Mouse (Mus musculus): ENCODE measurements around the gene Pank4. TPM values are rescaled to one million over a fixed set of nuclear protein-coding genes. Genes with fewer than 3 reads are reported as not detected.

Gene Pank4
- polyA plus RNA-seq, 1 experiment from 2014 or later: 30.4 TPM

GRCm38 (mm10) chr4:154999379-154999778, 35.5 kb downstream of the Pank4 start:
- no peak overlapping the region for H3K4me3 ChIP-seq (replicated peaks; ENCODE audit: low read depth, low read length)
- H3K9ac ChIP-seq (ENCODE audit: low read depth, low read length): no peak overlapping the region
- no peak overlapping the region for H3K4me2 ChIP-seq (ENCODE audit: low read length)
- DNase-seq (ENCODE audit: low spot score) (no peak), ATAC-seq (replicated peaks; ENCODE audit: low FRiP score, low read depth) (no peak)
- H3K27ac ChIP-seq: no peak overlapping the region
- no peaks in the 10 kb centered on the region for H3K36me3 ChIP-seq (ENCODE audit: insufficient read depth, low read length)
- 77% methylated on average over 5 of the region's 5 CpGs for WGBS
- no peak for TF ChIP-seq CTCF (IDR thresholded peaks at IDR 0.05; ENCODE audit: low read depth)
- no peaks in the 10 kb centered on the region for H3K9me3 ChIP-seq (replicated peaks; ENCODE audit: low read length)
- H3K4me1 ChIP-seq (replicated peaks; ENCODE audit: insufficient read depth, low read length): no peaks in the 10 kb centered on the region
- no peaks in the 10 kb centered on the region for H3K27me3 ChIP-seq (ENCODE audit: insufficient read depth, low read length)

GRCm38 (mm10) chr4:155005278-155005677, 41.4 kb downstream of the Pank4 start:
- 0 out of 2 replicates have a peak, but pooled peaks have one; percentile 42 for ATAC-seq (replicated peaks; ENCODE audit: low FRiP score, low read depth)

GRCm38 (mm10) chr4:155006296-155006695, 42.4 kb downstream of the Pank4 start:
- no peak overlapping the region for H3K9ac ChIP-seq (ENCODE audit: low read depth, low read length)
- DNase-seq (ENCODE audit: low spot score) (no peak), ATAC-seq (replicated peaks; ENCODE audit: low FRiP score, low read depth) (no peak)
- TF ChIP-seq CTCF (IDR thresholded peaks at IDR 0.05; ENCODE audit: low read depth): no peak
- H3K27ac ChIP-seq: no peak overlapping the region
- no peaks in the 10 kb centered on the region for H3K9me3 ChIP-seq (replicated peaks; ENCODE audit: low read length)
- 53% methylated on average over 10 of the region's 10 CpGs for WGBS
- no peaks in the 10 kb centered on the region for H3K4me1 ChIP-seq (replicated peaks; ENCODE audit: insufficient read depth, low read length)
- H3K36me3 ChIP-seq (ENCODE audit: insufficient read depth, low read length): no peaks in the 10 kb centered on the region
- no peak overlapping the region for H3K4me2 ChIP-seq (ENCODE audit: low read length)
- H3K4me3 ChIP-seq (replicated peaks; ENCODE audit: low read depth, low read length): no peak overlapping the region
- H3K27me3 ChIP-seq (ENCODE audit: insufficient read depth, low read length): no peaks in the 10 kb centered on the region

More at GRCm38 (mm10) chr4:155005278-155005677, 41.4 kb downstream of the Pank4 start:
- Histone ChIP-seq H3K27ac (no peak overlapping the region), H3K9ac (ENCODE audit: low read depth, low read length) (no peak overlapping the region), H3K4me3 (replicated peaks; ENCODE audit: low read depth, low read length) (no peak overlapping the region), H3K27me3 (ENCODE audit: insufficient read depth, low read length) (no peaks in the 10 kb centered on the region), H3K4me2 (ENCODE audit: low read length) (no peak overlapping the region), H3K4me1 (replicated peaks; ENCODE audit: insufficient read depth, low read length) (no peaks in the 10 kb centered on the region), H3K36me3 (ENCODE audit: insufficient read depth, low read length) (no peaks in the 10 kb centered on the region), H3K9me3 (replicated peaks; ENCODE audit: low read length) (no peaks in the 10 kb centered on the region)
- no peak for TF ChIP-seq CTCF (IDR thresholded peaks at IDR 0.05; ENCODE audit: low read depth)
- WGBS: 55% methylated on average over 3 of the region's 3 CpGs
- DNase-seq (ENCODE audit: low spot score): no peak

GRCm38 (mm10) chr4:155007641-155008040, 43.7 kb downstream of the Pank4 start:
- no peaks in the 10 kb centered on the region for H3K4me1 ChIP-seq (replicated peaks; ENCODE audit: insufficient read depth, low read length)
- no peaks in the 10 kb centered on the region for H3K9me3 ChIP-seq (replicated peaks; ENCODE audit: low read length)
- no peak overlapping the region for H3K9ac ChIP-seq (ENCODE audit: low read depth, low read length)
- no peaks in the 10 kb centered on the region for H3K27me3 ChIP-seq (ENCODE audit: insufficient read depth, low read length)
- H3K27ac ChIP-seq: no peak overlapping the region
- TF ChIP-seq CTCF (IDR thresholded peaks at IDR 0.05; ENCODE audit: low read depth): no peak
- H3K36me3 ChIP-seq (ENCODE audit: insufficient read depth, low read length): no peaks in the 10 kb centered on the region
- 87% methylated on average over 3 of the region's 3 CpGs for WGBS
- ATAC-seq (replicated peaks; ENCODE audit: low FRiP score, low read depth) (no peak), DNase-seq (ENCODE audit: low spot score) (no peak)
- H3K4me2 ChIP-seq (ENCODE audit: low read length): no peak overlapping the region
- H3K4me3 ChIP-seq (replicated peaks; ENCODE audit: low read depth, low read length): no peak overlapping the region

DNA sequence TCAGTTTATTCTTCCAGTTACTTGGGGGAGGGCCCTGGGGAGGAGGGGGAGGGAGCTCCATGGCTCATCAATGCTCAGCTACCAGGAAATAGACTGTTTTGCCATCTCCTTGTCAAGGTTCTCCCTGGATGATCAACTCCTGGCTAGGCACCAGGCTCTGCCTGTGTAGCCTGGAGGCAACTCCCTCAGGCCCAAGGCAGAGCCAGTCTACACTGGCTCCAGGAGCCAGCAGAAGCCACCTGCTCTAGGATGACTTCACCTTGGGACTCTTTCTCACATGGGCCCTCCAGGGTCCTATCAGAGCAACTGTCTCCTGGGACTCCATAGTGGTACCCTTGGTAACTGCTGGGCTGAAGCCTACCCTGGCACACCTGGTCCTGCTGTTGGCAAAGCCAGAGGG, 44.2 kb downstream of the Pank4 start:
- Histone ChIP-seq H3K4me1 (replicated peaks; ENCODE audit: insufficient read depth, low read length) (no peaks in the 10 kb centered on the region), H3K9me3 (replicated peaks; ENCODE audit: low read length) (no peaks in the 10 kb centered on the region)

DNA sequence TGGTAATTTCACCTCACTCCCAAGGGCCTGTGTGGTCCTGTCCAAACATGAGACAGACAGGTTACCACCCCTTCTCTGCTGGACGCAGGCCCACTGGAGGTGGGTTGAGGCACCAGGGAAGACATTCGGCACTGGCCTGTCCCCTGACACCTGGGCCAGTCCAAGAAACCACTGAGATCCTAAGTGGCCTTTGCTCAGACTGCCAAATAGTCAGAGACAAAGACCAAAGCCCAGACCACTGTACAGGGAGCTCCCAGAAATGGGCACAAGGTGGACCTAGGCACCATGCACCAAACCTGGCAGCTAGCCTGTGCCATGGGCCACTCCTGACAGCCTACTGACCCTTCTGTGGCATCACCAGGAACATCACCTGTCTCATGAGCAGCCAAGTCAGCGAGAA, 45.3 kb downstream of the Pank4 start:
- Histone ChIP-seq H3K27me3 (ENCODE audit: insufficient read depth, low read length) (no peaks in the 10 kb centered on the region), H3K4me3 (replicated peaks; ENCODE audit: low read depth, low read length) (no peak overlapping the region), H3K9ac (ENCODE audit: low read depth, low read length) (no peak overlapping the region), H3K36me3 (ENCODE audit: insufficient read depth, low read length) (no peaks in the 10 kb centered on the region), H3K4me2 (ENCODE audit: low read length) (no peak overlapping the region), H3K27ac (no peak overlapping the region), H3K9me3 (replicated peaks; ENCODE audit: low read length) (no peaks in the 10 kb centered on the region), H3K4me1 (replicated peaks; ENCODE audit: insufficient read depth, low read length) (no peaks in the 10 kb centered on the region)
- 79% methylated on average over 3 of the region's 3 CpGs for WGBS
- ATAC-seq (replicated peaks; ENCODE audit: low FRiP score, low read depth): no peak
- DNase-seq (ENCODE audit: low spot score): no peak
- TF ChIP-seq CTCF (IDR thresholded peaks at IDR 0.05; ENCODE audit: low read depth): no peak

More for the DNA sequence above, 44.2 kb downstream of the Pank4 start:
- no peak for DNase-seq (ENCODE audit: low spot score)
- no peaks in the 10 kb centered on the region for H3K36me3 ChIP-seq (ENCODE audit: insufficient read depth, low read length)
- no peak overlapping the region for H3K4me3 ChIP-seq (replicated peaks; ENCODE audit: low read depth, low read length)
- ATAC-seq (replicated peaks; ENCODE audit: low FRiP score, low read depth): no peak
- no peak overlapping the region for H3K27ac ChIP-seq
- no peak overlapping the region for H3K9ac ChIP-seq (ENCODE audit: low read depth, low read length)
- H3K27me3 ChIP-seq (ENCODE audit: insufficient read depth, low read length): no peaks in the 10 kb centered on the region
- TF ChIP-seq CTCF (IDR thresholded peaks at IDR 0.05; ENCODE audit: low read depth): no peak
- H3K4me2 ChIP-seq (ENCODE audit: low read length): no peak overlapping the region

- Histone ChIP-seq H3K36me3 (ENCODE audit: insufficient read depth, low read length) (no peaks in the 10 kb centered on the region), H3K4me1 (replicated peaks; ENCODE audit: insufficient read depth, low read length) (no peaks in the 10 kb centered on the region), H3K9ac (ENCODE audit: low read depth, low read length) (no peak overlapping the region), H3K27me3 (ENCODE audit: insufficient read depth, low read length) (no peaks in the 10 kb centered on the region), H3K27ac (no peak overlapping the region), H3K9me3 (replicated peaks; ENCODE audit: low read length) (no peaks in the 10 kb centered on the region), H3K4me3 (replicated peaks; ENCODE audit: low read depth, low read length) (no peak overlapping the region), H3K4me2 (ENCODE audit: low read length) (no peak overlapping the region)
- DNase-seq (ENCODE audit: low spot score) (no peak), ATAC-seq (replicated peaks; ENCODE audit: low FRiP score, low read depth) (no peak)
- 85% methylated on average over 5 of the region's 5 CpGs for WGBS
- TF ChIP-seq CTCF (IDR thresholded peaks at IDR 0.05; ENCODE audit: low read depth): no peak
Observed at GRCm38 (mm10) chr4:155010870-155011269, 46.9 kb downstream of the Pank4 start.

All from kidney, postnatal 0 days (tissue).